In the genomic region with DNA sequence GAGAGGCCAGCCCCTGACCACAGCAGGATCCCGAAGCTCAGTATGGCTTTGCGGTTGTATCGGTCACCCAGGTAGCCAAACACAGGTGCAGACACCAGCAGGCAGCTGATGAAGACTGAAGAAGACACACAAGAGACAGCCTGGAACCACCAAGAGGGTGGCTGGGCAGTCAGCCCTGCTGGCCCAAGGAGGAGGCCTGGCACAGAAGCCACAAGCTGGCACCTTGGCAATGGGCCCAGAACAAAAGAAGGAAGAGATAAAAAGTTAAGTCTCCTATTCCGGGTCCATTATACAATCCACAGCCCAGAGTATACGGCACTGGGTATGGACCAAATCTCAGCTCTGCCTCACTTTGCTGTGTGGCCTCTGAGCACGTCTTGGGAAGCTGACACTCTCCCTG, we compare ENCODE assay signal across 8 mouse cellular contexts. TPM values are rescaled to one million over a fixed set of nuclear protein-coding genes. Genes with fewer than 3 reads are reported as not detected.
DNase-seq lines count a peak whose midpoint lies in the region; TF ChIP-seq lines count a peak whose summit lies in the region.

No protein-coding gene starts in this region.

- TF ChIP-seq CTCF in cerebellum, adult 2 months (IDR thresholded peaks at IDR 0.05; ENCODE audit: borderline replicate concordance, insufficient read depth, low read depth, low read length) = no peak

- H3K27me3 ChIP-seq in cerebellum, adult 2 months (ENCODE audit: control insufficient read depth, insufficient read depth, low read length) = no peaks in the 10 kb centered on the region
- no peaks in the 10 kb centered on the region for H3K27me3 ChIP-seq in embryonic facial prominence, embryonic 10.5 days (replicated peaks; ENCODE audit: low read depth, poor library complexity, severe bottlenecking)

- TF ChIP-seq POLR2A in cerebellum, adult 2 months (IDR thresholded peaks at IDR 0.05; ENCODE audit: borderline replicate concordance, insufficient read depth, low read length) = no peak

- H3K9me3 ChIP-seq in embryonic facial prominence, embryonic 10.5 days = peaks cover 2% of the 10 kb centered on the region; the same call in 1 of the 2 replicates

- H3K4me3 ChIP-seq in cerebellum, adult 2 months (replicated peaks; ENCODE audit: insufficient read depth, low read depth, low read length) = no peak overlapping the region
- H3K4me3 ChIP-seq in embryonic facial prominence, embryonic 10.5 days = no peak overlapping the region

- 0 out of 2 replicates have a peak, but pooled peaks cover 2% of the 10 kb centered on the region for H3K4me1 ChIP-seq in cerebellum, adult 2 months (ENCODE audit: control insufficient read depth, insufficient read depth, low read length)
- H3K4me1 ChIP-seq in embryonic facial prominence, embryonic 10.5 days = peaks cover 18% of the 10 kb centered on the region

- DNase-seq in left cerebral cortex, postnatal 10 days (ENCODE audit: extremely low spot score in 1 of 2, low spot score in 2 of 2) = peak; percentile 39 to 57
- DNase-seq in left cerebral cortex, adult 8-10 months (ENCODE audit: low spot score in 2 of 2) = no peak
- DNase-seq in adrenal gland, postnatal 14 days = peak; percentile 67
- peak; percentile 59 to 74 for DNase-seq in cerebellum, adult 2 months
- peak; percentile 32 to 49 for DNase-seq in kidney, postnatal 25 days
- DNase-seq in embryo, embryonic 11 days = no peak
- no peak for DNase-seq in embryonic facial prominence, embryonic 10.5 days (ENCODE audit: low spot score)
- DNase-seq in spleen, adult 18-20 months = no peak

- intact Hi-C loops in left cerebral cortex, postnatal 10 days (cut with DNase I) = no loop called here

- no peak overlapping the region for H3K27ac ChIP-seq in cerebellum, adult 2 months (ENCODE audit: insufficient read depth, low read length)
- no peak overlapping the region for H3K27ac ChIP-seq in embryonic facial prominence, embryonic 10.5 days (replicated peaks)

- H3K36me3 ChIP-seq in embryonic facial prominence, embryonic 10.5 days (replicated peaks) = no peaks in the 10 kb centered on the region

- 10% methylated on average over 6 of the region's 6 CpGs for WGBS in cerebellum, adult 2 months
- WGBS in embryonic facial prominence, embryonic 10.5 days = 83% methylated on average over 6 of the region's 6 CpGs

RNA-seq across cellular contexts. Expression of a gene that starts 9.9 kb away (rescaled TPM):
- total RNA-seq in left cerebral cortex, postnatal 10 days (2021) = under 1 TPM in 1 of 2 experiments, not detected in 1; 0.11 TPM
- total RNA-seq in left cerebral cortex, adult 8-10 months (2022) = 1 to 10 TPM in 1 of 4 experiments, under 1 TPM in 3; 0.32 to 1.1 (median 0.68) TPM
- total RNA-seq in adrenal gland, postnatal 14 days (2021) = 0.15 and 0.49 TPM in 2 replicates
- polyA plus RNA-seq in cerebellum, adult 2 months (2012; rRNA removed) = 0.63 and 0.84 TPM in 2 replicates
- polyA plus RNA-seq in embryonic facial prominence, embryonic 10.5 days (2016; fragmentation: Nextera tagmentation; extraction: Ambion mirVana) = 0.04 and 0.14 TPM in 2 replicates

RNA-seq across cellular contexts. Expression of a gene that starts 50.7 kb away (rescaled TPM):
- total RNA-seq in left cerebral cortex, postnatal 10 days (2021) = 10 to 100 TPM; 30.8 to 37.4 TPM
- 10 to 100 TPM; 47.3 to 55.4 (median 51.1) TPM for total RNA-seq in left cerebral cortex, adult 8-10 months (2022)
- total RNA-seq in adrenal gland, postnatal 14 days (2021) = 6.9 and 13.1 TPM in 2 replicates
- 55.3 and 59.5 TPM in 2 replicates for polyA plus RNA-seq in cerebellum, adult 2 months (2012; rRNA removed)
- polyA plus RNA-seq in embryonic facial prominence, embryonic 10.5 days (2016; fragmentation: Nextera tagmentation; extraction: Ambion mirVana) = 3.3 TPM in 2 replicates

Comparison
In these comparisons a context has a peak if more than half of its experiments do, and no peak if none do; other contexts are left out.
1. DNase-seq: peak in left cerebral cortex, postnatal 10 days (2 of 2), adrenal gland, postnatal 14 days (single experiment), cerebellum, adult 2 months (2 of 2) and kidney, postnatal 25 days (2 of 2); none in left cerebral cortex, adult 8-10 months (0 of 2), embryo, embryonic 11 days (single experiment), embryonic facial prominence, embryonic 10.5 days (single experiment) and spleen, adult 18-20 months (0 of 2).